Mouse (Mus musculus) E14TG2a.4 (cell line): ENCODE data around the gene Tubgcp4.
"Not testable (repeated sequence)": the region's sequence is repeated elsewhere in the genome, so short reads cannot be mapped to it uniquely, and the experiment has no call there.

Experiments
- H3K27me3 ChIP-seq: 2 replicates; pipeline ENCODE4 v1.6.1; 2014; ENCODE audit warnings: low read length, control low read depth; ENCODE audit not compliant: insufficient read depth
- H3K36me3 ChIP-seq: 2 replicates; pipeline ENCODE4 v1.6.1; 2014; ENCODE audit warnings: low read length, control low read depth; ENCODE audit not compliant: insufficient read depth
- H3K4me1 ChIP-seq: replicated peaks from 2 replicates; pipeline ENCODE4 v1.6.1; 2014; ENCODE audit warnings: low read depth, low read length, control low read depth
- H3K4me3 ChIP-seq: replicated peaks from 2 replicates; pipeline ENCODE4 v1.5.1; 2014; ENCODE audit warnings: mild to moderate bottlenecking, low read length
- H3K9me3 ChIP-seq: 2 replicates; pipeline ENCODE4 v1.6.1; 2014; ENCODE audit warnings: low read length, control low read depth
- CTCF ChIP-seq: conservative IDR thresholded peaks from 2 replicates; pipeline ENCODE4 v1.5.1; 2014; ENCODE audit warnings: low read length
- NANOG ChIP-seq: IDR thresholded peaks from 2 replicates; pipeline ENCODE4 v1.6.1; 2014; ENCODE audit warnings: borderline replicate concordance, low read length, mixed read lengths
- POU5F1 ChIP-seq: IDR thresholded peaks from 2 replicates; pipeline ENCODE4 v1.6.1; 2014; ENCODE audit warnings: low read length, borderline replicate concordance

Gene Tubgcp4

DNA sequence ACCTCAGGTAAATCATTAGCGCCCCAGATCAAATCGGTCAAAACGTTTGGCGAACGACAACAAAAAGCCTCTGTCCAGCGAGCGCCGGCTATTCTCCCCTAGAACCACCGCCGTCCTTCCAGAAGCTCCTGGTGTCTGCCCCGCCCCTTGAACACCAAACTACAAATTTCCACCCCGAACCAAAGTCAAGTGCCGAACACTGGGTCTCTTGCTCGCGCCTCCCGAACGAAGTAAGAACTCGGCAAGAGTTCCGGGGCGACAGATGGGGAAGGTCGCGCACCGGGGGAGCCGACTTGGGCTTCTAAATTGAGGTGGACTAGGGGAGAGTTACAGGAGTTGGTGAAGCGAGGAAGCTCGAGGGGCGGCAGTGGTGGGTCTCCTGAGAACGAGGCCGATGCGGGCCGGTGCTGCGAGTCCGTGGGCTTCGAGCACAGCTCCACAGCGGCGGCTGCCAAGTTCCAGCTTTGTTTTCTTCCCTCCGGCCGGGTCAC, at the start of gene Tubgcp4:
Tubgcp4 (plus strand) TSS at position 174 of the 491 bp plus-strand sequence.
- Histone ChIP-seq H3K36me3 (peaks cover 39% of the 10 kb centered on the region), H3K27me3 (peaks cover 16% of the 10 kb centered on the region), H3K9me3 (no peaks in the 10 kb centered on the region), H3K4me1 (peaks cover 18% of the 10 kb centered on the region), H3K4me3 (peak within 1 kb of the TSS; percentile 95)
- TF ChIP-seq CTCF: no peak
- no peak for TF ChIP-seq POU5F1
- no peak for TF ChIP-seq NANOG

- H3K4me3 ChIP-seq, H3K36me3 ChIP-seq, H3K27me3 ChIP-seq, H3K9me3 ChIP-seq, H3K4me1 ChIP-seq: not testable (repeated sequence)
Measured at GRCm38 (mm10) chr2:121126302-121126701, 44.2 kb upstream of the Tubgcp4 start.

DNA sequence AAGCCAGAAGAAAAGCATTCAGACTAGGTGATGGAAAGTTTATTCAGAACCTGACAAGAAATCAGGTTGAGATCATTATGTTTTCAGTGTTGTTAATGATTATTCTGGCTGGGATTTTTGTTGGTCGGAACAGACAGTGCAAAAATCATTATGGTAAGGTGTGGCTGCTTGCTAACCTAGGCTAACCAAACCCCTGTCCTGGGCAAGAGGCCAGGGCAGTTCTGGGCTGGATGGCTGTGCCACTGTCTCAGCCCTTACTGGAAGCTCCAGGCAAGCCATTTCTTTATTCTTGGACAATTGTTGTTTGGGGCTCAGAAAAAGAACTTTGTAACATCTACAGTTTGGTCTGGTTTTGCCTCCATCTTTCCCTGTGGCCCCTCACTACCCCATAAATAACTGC, 42.9 kb upstream of the Tubgcp4 start:
- Histone ChIP-seq H3K9me3 (no peaks in the 10 kb centered on the region), H3K4me1 (peaks cover 4% of the 10 kb centered on the region; the same call in 1 of the 2 replicates), H3K4me3 (no peak overlapping the region), H3K27me3 (no peaks in the 10 kb centered on the region), H3K36me3 (no peaks in the 10 kb centered on the region)
- no peak for TF ChIP-seq CTCF
- TF ChIP-seq NANOG: no peak
- TF ChIP-seq POU5F1: no peak

DNA sequence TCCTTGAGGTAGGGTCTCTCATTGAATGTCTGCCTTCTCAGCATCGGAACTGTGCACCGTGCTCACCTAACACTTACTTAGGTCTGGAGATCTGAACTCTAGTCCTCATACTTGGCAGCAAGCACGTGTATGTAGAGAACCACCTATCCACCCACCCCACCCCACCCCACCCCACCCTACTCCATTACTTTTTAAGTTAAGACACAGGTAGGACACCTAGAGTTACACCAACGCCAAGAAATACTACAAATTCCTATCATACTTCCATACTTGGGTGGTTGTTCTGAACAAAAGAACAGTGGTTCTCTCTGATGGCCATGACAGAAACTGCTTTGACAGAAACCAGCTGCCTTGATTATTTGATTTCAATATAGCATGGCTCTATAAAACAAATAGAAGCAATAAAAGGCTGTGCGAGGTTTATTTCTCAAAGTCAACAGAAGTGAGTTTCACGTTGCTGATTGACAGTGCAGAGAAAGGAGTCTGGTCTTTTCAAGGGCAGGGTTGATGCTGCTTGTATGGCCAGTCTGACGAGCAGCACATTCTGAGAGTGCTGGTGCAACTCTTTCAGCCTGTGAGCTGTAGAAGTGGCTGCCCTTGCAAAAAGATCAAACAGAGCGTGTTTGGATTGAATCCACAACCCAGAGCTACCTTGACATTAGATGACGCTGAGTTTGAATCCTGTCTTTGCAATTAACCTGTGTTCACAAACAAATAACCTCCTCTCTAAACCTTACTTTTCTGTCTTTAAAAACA, 41.4 kb upstream of the Tubgcp4 start:
- Histone ChIP-seq H3K9me3 (no peaks in the 10 kb centered on the region), H3K4me3 (no peak overlapping the region), H3K27me3 (no peaks in the 10 kb centered on the region), H3K36me3 (no peaks in the 10 kb centered on the region), H3K4me1 (peaks cover 4% of the 10 kb centered on the region; the same call in 1 of the 2 replicates)
- TF ChIP-seq NANOG (no peak), CTCF (no peak), POU5F1 (no peak)

DNA sequence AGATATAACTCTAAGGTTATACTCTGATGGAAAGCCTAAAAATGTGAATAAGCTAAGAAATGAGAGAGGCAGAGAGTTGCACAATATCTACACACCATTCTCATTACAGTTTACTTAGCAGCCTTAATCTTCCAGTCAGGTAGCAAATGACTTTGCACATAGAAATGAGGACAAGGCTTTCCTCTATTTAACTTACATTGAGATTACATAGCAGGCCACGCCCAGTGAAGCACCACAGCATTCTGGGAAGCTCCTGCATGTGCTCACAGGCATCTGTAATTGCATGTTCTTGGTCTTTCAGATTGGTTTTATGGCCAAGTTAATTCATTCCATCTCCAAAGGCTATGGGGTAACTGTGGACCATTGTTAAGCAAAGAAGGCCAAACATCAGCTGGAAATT, 37.6 kb upstream of the Tubgcp4 start:
- Histone ChIP-seq H3K4me1 (peaks cover under 1% of the 10 kb centered on the region; the same call in 1 of the 2 replicates), H3K36me3 (peaks cover 10% of the 10 kb centered on the region; the same call in 1 of the 2 replicates), H3K4me3 (no peak overlapping the region), H3K27me3 (no peaks in the 10 kb centered on the region), H3K9me3 (no peaks in the 10 kb centered on the region)
- TF ChIP-seq CTCF (no peak), NANOG (no peak), POU5F1 (no peak)

DNA sequence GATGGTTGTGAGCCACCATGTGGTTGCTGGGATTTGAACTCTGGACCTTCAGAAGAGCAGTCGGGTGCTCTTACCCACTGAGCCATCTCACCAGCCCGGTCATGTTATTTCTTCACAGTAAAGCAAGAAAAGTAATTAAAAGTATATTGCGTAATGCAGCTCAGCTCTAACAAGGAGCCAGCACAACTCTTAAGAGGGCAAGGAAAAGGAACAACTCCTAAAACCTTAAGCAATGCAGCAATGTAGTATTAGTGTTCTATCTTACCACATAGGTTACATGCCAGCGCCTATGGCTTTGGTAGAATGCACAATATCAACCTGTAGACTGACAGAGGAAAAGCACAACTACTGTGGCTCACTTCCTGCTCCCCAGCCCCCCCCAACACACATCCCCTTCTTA, 33.1 kb upstream of the Tubgcp4 start:
- Histone ChIP-seq H3K9me3 (no peaks in the 10 kb centered on the region), H3K36me3 (peaks cover 29% of the 10 kb centered on the region), H3K4me1 (peaks cover 30% of the 10 kb centered on the region), H3K4me3 (no peak overlapping the region), H3K27me3 (no peaks in the 10 kb centered on the region)
- TF ChIP-seq NANOG (no peak), POU5F1 (no peak), CTCF (no peak)

GRCm38 (mm10) chr2:121139266-121140017, 31.0 kb upstream of the Tubgcp4 start:
- TF ChIP-seq NANOG: no peak
- TF ChIP-seq CTCF: no peak
- TF ChIP-seq POU5F1: no peak
- H3K9me3 ChIP-seq: no peaks in the 10 kb centered on the region
- peaks cover 31% of the 10 kb centered on the region for H3K4me1 ChIP-seq
- peaks cover 43% of the 10 kb centered on the region for H3K36me3 ChIP-seq
- H3K27me3 ChIP-seq: no peaks in the 10 kb centered on the region
- peak overlapping the region; percentile 92 for H3K4me3 ChIP-seq

- Histone ChIP-seq H3K9me3 (no peaks in the 10 kb centered on the region), H3K4me1 (peaks cover 31% of the 10 kb centered on the region), H3K27me3 (no peaks in the 10 kb centered on the region), H3K36me3 (peaks cover 51% of the 10 kb centered on the region), H3K4me3 (peak within 1 kb of the TSS; percentile 92)
- TF ChIP-seq CTCF: no peak
- TF ChIP-seq NANOG: no peak
- no peak for TF ChIP-seq POU5F1
Measured at GRCm38 (mm10) chr2:121140018-121140882, 30.2 kb upstream of the Tubgcp4 start, which contains the start of the genes Adal and Lcmt2. Adal (plus strand) TSS chr2:121140428. Lcmt2 (minus strand) TSS chr2:121140653.
